Comparison of ENCODE assay signal across 25 mouse cellular contexts in genomic region chr14:36099647-36100046, GRCm38 (mm10). TPM values are rescaled to one million over a fixed set of nuclear protein-coding genes. Genes with fewer than 3 reads are reported as not detected.
DNase-seq lines count a peak whose midpoint lies in the region; TF ChIP-seq lines count a peak whose summit lies in the region.
"Had no signal": no experiment of that assay in that cellular context is flagged by ENCODE, and none has a peak within 500 bp of the region (broad histone marks: within the 10 kb centered on the region; RNA-seq: fewer than 3 reads in every experiment).

No protein-coding gene starts in this region.

- H3K27ac ChIP-seq in ES-Bruce4 (ENCODE audit: insufficient read depth, low read length) (no peak overlapping the region), ES-E14 (ENCODE audit: insufficient read depth, low read depth, low read length, poor library complexity, severe bottlenecking) (no peak overlapping the region)
- H3K27ac ChIP-seq: embryonic facial prominence, embryonic 10.5 days; embryonic facial prominence, embryonic 12.5 days; forebrain, embryonic 13.5 days; forebrain, embryonic 15.5 days had no signal

- no peak overlapping the region for H3K9ac ChIP-seq in ES-Bruce4 (ENCODE audit: low read depth, poor library complexity, severe bottlenecking)
- H3K9ac ChIP-seq in ES-E14 (ENCODE audit: insufficient read depth, low read depth, low read length, poor library complexity, severe bottlenecking), result no peak overlapping the region
- H3K9ac ChIP-seq: embryonic facial prominence, embryonic 12.5 days; forebrain, embryonic 13.5 days; forebrain, embryonic 15.5 days; forebrain, postnatal 0 days had no signal

- no peaks in the 10 kb centered on the region for H3K9me3 ChIP-seq in ES-Bruce4 (replicated peaks; ENCODE audit: control insufficient read depth, insufficient read depth, low read length, poor library complexity, severe bottlenecking)
- no peaks in the 10 kb centered on the region for H3K9me3 ChIP-seq in ES-E14 (ENCODE audit: control insufficient read depth, insufficient read depth, low read depth, low read length)
- H3K9me3 ChIP-seq: embryonic facial prominence, embryonic 10.5 days; embryonic facial prominence, embryonic 12.5 days; forebrain, embryonic 13.5 days; forebrain, embryonic 15.5 days had no signal

- peaks cover 1% of the 10 kb centered on the region for H3K4me1 ChIP-seq in ES-Bruce4 (ENCODE audit: control insufficient read depth, insufficient read depth, low read length)
- H3K4me1 ChIP-seq in ES-E14 (ENCODE audit: control insufficient read depth in 2 of 2, insufficient read depth in 2 of 2, low read length in 2 of 2, poor library complexity in 1 of 2), result peaks cover 0 to 3% of the 10 kb centered on the region in 2 experiments; a peak in 1 of 4 replicates
- H3K4me1 ChIP-seq: embryonic facial prominence, embryonic 10.5 days; embryonic facial prominence, embryonic 12.5 days; forebrain, embryonic 13.5 days; forebrain, embryonic 15.5 days had no signal

- no peak for TF ChIP-seq CTCF in ES-Bruce4 (IDR thresholded peaks at IDR 0.05; ENCODE audit: low read depth, low read length)

- TF ChIP-seq POLR2A in ES-Bruce4 (IDR thresholded peaks at IDR 0.05; ENCODE audit: insufficient read depth, low read length), result no peak

- H3K36me3 ChIP-seq in ES-Bruce4 (ENCODE audit: control insufficient read depth, insufficient read depth, low read length, poor library complexity, severe bottlenecking), result no peaks in the 10 kb centered on the region
- no peaks in the 10 kb centered on the region for H3K36me3 ChIP-seq in ES-E14 (ENCODE audit: control insufficient read depth, insufficient read depth, low read length, poor library complexity, severe bottlenecking)
- H3K36me3 ChIP-seq: embryonic facial prominence, embryonic 10.5 days; embryonic facial prominence, embryonic 12.5 days; forebrain, embryonic 15.5 days had no signal

- H3K4me3 ChIP-seq in ES-Bruce4 (ENCODE audit: low read depth, low read length) (no peak overlapping the region), ES-E14 (ENCODE audit: insufficient read depth in 1 of 2, low read depth in 1 of 2, low read length in 2 of 2, poor library complexity in 1 of 2, severe bottlenecking in 1 of 2) (no peak overlapping the region)
- H3K4me3 ChIP-seq: embryonic facial prominence, embryonic 10.5 days; embryonic facial prominence, embryonic 12.5 days; forebrain, embryonic 13.5 days; forebrain, embryonic 15.5 days had no signal

- TF ChIP-seq EP300 in ES-Bruce4 (IDR thresholded peaks at IDR 0.05; ENCODE audit: insufficient read depth, low read depth, low read length), result peak; percentile 47; the same call in 1 of the 2 replicates

- peak; percentile 30 for DNase-seq in ES-E14 (ENCODE audit: low read depth, low spot score)
- DNase-seq in ZHBTc4 (ENCODE audit: low read depth, low spot score), result peak; percentile 64
- DNase-seq in right cerebral cortex, postnatal 10 days (ENCODE audit: low spot score in 2 of 2), result no peak
- no peak for DNase-seq in kidney, adult 11 months
- DNase-seq: adrenal gland, adult 2 months; adrenal gland, postnatal 14 days; adrenal gland, postnatal 36 days; B cell, adult 2 months; cerebellum, adult 11 months; cerebellum, adult 2 months; cerebellum, adult 9-10 months; cerebellum, postnatal 10 days; cerebellum, postnatal 25 days; forebrain, postnatal 0 days had no signal

- in situ Hi-C loops in ES-E14 (cut with MboI; ENCODE audit: low sequenced_read_pairs in 2 of 2, unreplicated experiment in 2 of 2), result no loop called here

- no peaks in the 10 kb centered on the region for H3K27me3 ChIP-seq in ES-Bruce4 (ENCODE audit: control insufficient read depth, insufficient read depth, low read length, poor library complexity, severe bottlenecking)
- H3K27me3 ChIP-seq: CH12.LX; embryonic facial prominence, embryonic 12.5 days; forebrain, embryonic 13.5 days; forebrain, embryonic 15.5 days had no signal

TF ChIP-seq in ES-E14, 5 proteins besides CTCF, POLR2A, EP300 and RAD21:
- TF ChIP-seq CHD2 (IDR thresholded peaks at IDR 0.05; ENCODE audit: low read depth, low read length), result no peak
- TF ChIP-seq HCFC1 (IDR thresholded peaks at IDR 0.05; ENCODE audit: borderline replicate concordance, insufficient read depth, low read length), result no peak
- no peak for TF ChIP-seq ZNF384 (IDR thresholded peaks at IDR 0.05; ENCODE audit: low read depth, low read length)
- TF ChIP-seq MAFK (IDR thresholded peaks at IDR 0.05; ENCODE audit: insufficient read depth, low read depth, low read length), result no peak
- no peak for TF ChIP-seq ZC3H11A (IDR thresholded peaks at IDR 0.05; ENCODE audit: borderline replicate concordance, low read depth, low read length)

RNA-seq across cellular contexts. Expression of gene 4930474N05Rik, which starts 4.9 kb away (rescaled TPM):
- polyA plus RNA-seq in ES-Bruce4 (2011; ENCODE audit: insufficient read depth, insufficient read length, low read depth, missing spikeins), result not detected in 2 replicates
- total RNA-seq in ES-E14 (2012; rRNA removed), result not detected in 2 replicates
- total RNA-seq: adrenal gland, adult 2 months; adrenal gland, postnatal 14 days; adrenal gland, postnatal 36 days; CH12.LX; forebrain, postnatal 0 days; MEL had no signal
- polyA plus RNA-seq: adrenal gland, adult 2 months; CD4-positive, CD25-positive, alpha-beta regulatory T cell, adult 4 months; cerebellum, adult 2 months; cortical plate, adult 2 months; embryonic facial prominence, embryonic 10.5 days; embryonic facial prominence, embryonic 12.5 days; embryonic facial prominence, embryonic 14.5 days; forebrain, embryonic 11.5 days; forebrain, embryonic 13.5 days; forebrain, embryonic 15.5 days; forebrain, postnatal 0 days had no signal

Comparison
In these comparisons a context has a peak if more than half of its experiments do, and no peak if none do; other contexts are left out.
1. DNase-seq: peak in ES-E14 (single experiment) and ZHBTc4 (single experiment); none in right cerebral cortex, postnatal 10 days (0 of 2) and kidney, adult 11 months (single experiment).